Mouse (Mus musculus): ENCODE measurements at regions not wholly inside any gene's neighbourhood (a gene's known extent, or its start where the extent isn't known, plus 50 kb on each side); places are given as distances from the start of the nearest gene placed in this dataset.

GRCm38 (mm10) chr17:45863471-45864205 is 130.0 kb upstream of the 1600014C23Rik start:
- DNase-seq (ENCODE audit: extremely low read depth): no peak
- Histone ChIP-seq H3K36me3 (replicated peaks in 1 of 2; ENCODE audit: control insufficient read depth in 1 of 2, insufficient read depth in 1 of 2, low read length in 1 of 2) (no peaks in the 10 kb centered on the region), H3K9me3 (replicated peaks; ENCODE audit: low read length) (peaks cover 5% of the 10 kb centered on the region), H3K9ac (ENCODE audit: insufficient read depth, low read depth) (no peak overlapping the region), H3K27ac (ENCODE audit: insufficient read depth, low read depth) (no peak overlapping the region), H3K4me1 (ENCODE audit: control insufficient read depth in 1 of 2, insufficient read depth in 2 of 2) (0 out of 4 replicates have a peak, but pooled peaks cover 0 to 2% of the 10 kb centered on the region in 2 experiments), H3K4me2 (ENCODE audit: insufficient read depth, low read depth, poor library complexity, severe bottlenecking) (no peak overlapping the region), H3K27me3 (replicated peaks) (peaks cover 87% of the 10 kb centered on the region), H3K4me3 (replicated peaks in 1 of 3; ENCODE audit: low read depth in 2 of 3, low read length in 2 of 3, poor library complexity in 1 of 3) (no peak overlapping the region), H3K79me2 (replicated peaks; ENCODE audit: control insufficient read depth, extremely low read depth, insufficient read depth, poor library complexity, severe bottlenecking) (no peaks in the 10 kb centered on the region)
- in situ Hi-C loops (cut with MboI; ENCODE audit: low pct_ligation_motif_present, low pct_unique_long_range_greater_than_20kb, low sequenced_read_pairs) (no loop called here), dilution Hi-C loops (cut with MboI; ENCODE audit: extremely low pct_ligation_motif_present, extremely low pct_unique_long_range_greater_than_20kb, low sequenced_read_pairs) (no loop called here)
- TF ChIP-seq NRF1 (IDR thresholded peaks at IDR 0.05; ENCODE audit: low read depth, low read length) (no peak), RCOR1 (conservative IDR thresholded peaks at IDR 0.05; ENCODE audit: low read depth, low read length) (no peak), ZNF384 (IDR thresholded peaks at IDR 0.05; ENCODE audit: low read depth, low read length) (no peak), SMC3 (IDR thresholded peaks at IDR 0.05; ENCODE audit: low read depth, low read length) (no peak), TCF12 (IDR thresholded peaks at IDR 0.05; ENCODE audit: low read depth, low read length) (no peak), GABPA (IDR thresholded peaks at IDR 0.05; ENCODE audit: insufficient replicate concordance, low read depth, low read length) (no peak), ZMIZ1 (IDR thresholded peaks at IDR 0.05; ENCODE audit: low read depth, low read length) (no peak), MEF2A (IDR thresholded peaks at IDR 0.05; ENCODE audit: borderline replicate concordance, low read depth, low read length) (no peak), POLR2A (IDR thresholded peaks at IDR 0.05; ENCODE audit: low read depth, low read length) (no peak), ELF1 (IDR thresholded peaks at IDR 0.05; ENCODE audit: low read depth, low read length) (no peak)

- Histone ChIP-seq H3K4me3 (replicated peaks in 1 of 3; ENCODE audit: low read depth in 2 of 3, low read length in 2 of 3, poor library complexity in 1 of 3) (no peak overlapping the region), H3K4me2 (ENCODE audit: insufficient read depth, low read depth, poor library complexity, severe bottlenecking) (no peak overlapping the region), H3K36me3 (replicated peaks in 1 of 2; ENCODE audit: control insufficient read depth in 1 of 2, insufficient read depth in 1 of 2, low read length in 1 of 2) (no peaks in the 10 kb centered on the region), H3K27me3 (replicated peaks) (peaks cover 84% of the 10 kb centered on the region), H3K79me2 (replicated peaks; ENCODE audit: control insufficient read depth, extremely low read depth, insufficient read depth, poor library complexity, severe bottlenecking) (no peaks in the 10 kb centered on the region), H3K27ac (ENCODE audit: insufficient read depth, low read depth) (no peak overlapping the region), H3K9ac (ENCODE audit: insufficient read depth, low read depth) (no peak overlapping the region), H3K9me3 (replicated peaks; ENCODE audit: low read length) (peaks cover 10% of the 10 kb centered on the region), H3K4me1 (ENCODE audit: control insufficient read depth in 1 of 2, insufficient read depth in 2 of 2) (0 out of 4 replicates have a peak, but pooled peaks cover 0 to 2% of the 10 kb centered on the region in 2 experiments)
- in situ Hi-C loops (cut with MboI; ENCODE audit: low pct_ligation_motif_present, low pct_unique_long_range_greater_than_20kb, low sequenced_read_pairs): no loop called here
- DNase-seq (ENCODE audit: extremely low read depth): no peak
- TF ChIP-seq ZKSCAN1 (IDR thresholded peaks at IDR 0.05; ENCODE audit: borderline replicate concordance, low read depth, low read length) (no peak), MAZ (IDR thresholded peaks at IDR 0.05; ENCODE audit: low read depth, low read length) (no peak), NELFE (IDR thresholded peaks at IDR 0.05; ENCODE audit: low read depth, low read length) (no peak), MAFK (IDR thresholded peaks at IDR 0.05; ENCODE audit: insufficient replicate concordance, low read length) (no peak), MEF2A (IDR thresholded peaks at IDR 0.05; ENCODE audit: borderline replicate concordance, low read depth, low read length) (no peak), USF1 (IDR thresholded peaks at IDR 0.05; ENCODE audit: low read depth, low read length) (no peak), SIN3A (IDR thresholded peaks at IDR 0.05; ENCODE audit: low read length) (no peak), JUN (IDR thresholded peaks at IDR 0.05; ENCODE audit: insufficient read depth, low read depth, low read length) (no peak), MYC (IDR thresholded peaks at IDR 0.05; ENCODE audit: low read depth, low read length) (no peak), JUND (conservative IDR thresholded peaks at IDR 0.05; ENCODE audit: low read depth, low read length) (no peak), KAT2A (IDR thresholded peaks at IDR 0.05; ENCODE audit: insufficient replicate concordance, low read length) (no peak), PAX5 (IDR thresholded peaks at IDR 0.05; ENCODE audit: low read length) (no peak), E2F4 (IDR thresholded peaks at IDR 0.05; ENCODE audit: insufficient replicate concordance, low read depth, low read length) (no peak), TBP (conservative IDR thresholded peaks at IDR 0.05; ENCODE audit: low read depth, low read length) (no peak), ETS1 (conservative IDR thresholded peaks at IDR 0.05; ENCODE audit: low read depth, low read length) (no peak), EP300 (IDR thresholded peaks at IDR 0.05; ENCODE audit: low read length) (no peak), POLR2AphosphoS2 (IDR thresholded peaks at IDR 0.05; ENCODE audit: low read depth, low read length) (no peak), MXI1 (IDR thresholded peaks at IDR 0.05; ENCODE audit: low read depth, low read length) (no peak), TCF12 (IDR thresholded peaks at IDR 0.05; ENCODE audit: low read depth, low read length) (no peak), RCOR1 (conservative IDR thresholded peaks at IDR 0.05; ENCODE audit: low read depth, low read length) (no peak)
- dilution Hi-C loops (cut with MboI; ENCODE audit: extremely low pct_ligation_motif_present, extremely low pct_unique_long_range_greater_than_20kb, low sequenced_read_pairs): no loop called here
Measured at GRCm38 (mm10) chr17:45863031-45863430, 129.4 kb upstream of the 1600014C23Rik start.

Data from CH12.LX (cell line).